Mouse (Mus musculus) midbrain, embryonic 10.5 days (tissue): ENCODE measurements around the gene Tnk1. TPM values are rescaled to one million over a fixed set of nuclear protein-coding genes. Genes with fewer than 3 reads are reported as not detected.
A peak's percentile ranks its signal among the peaks of the same experiment; 100 is the strongest.

ENCODE experiments used
- DNase-seq: peaks from one replicate; pipeline ENCODE4 v3.0.0-alpha.2; 2017; ENCODE audit warnings: low spot score
- H3K27ac ChIP-seq: fragments of 300-500 bp; sonication (generic); replicated peaks from 2 replicates; pipeline ENCODE4 v1.5.1; 2016; ENCODE audit warnings: mild to moderate bottlenecking
- H3K27me3 ChIP-seq: fragments of 300-500 bp; sonication (generic); 2 replicates; pipeline ENCODE4 v1.6.1; 2016; ENCODE audit warnings: low read depth, mild to moderate bottlenecking; ENCODE audit not compliant: poor library complexity, severe bottlenecking
- H3K36me3 ChIP-seq: fragments of 300-500 bp; sonication (generic); 2 replicates; pipeline ENCODE4 v1.6.1; 2016; ENCODE audit warnings: mild to moderate bottlenecking, moderate library complexity
- H3K4me1 ChIP-seq: fragments of 300-500 bp; sonication (generic); 2 replicates; pipeline ENCODE4 v1.6.1; 2016
- H3K4me3 ChIP-seq: fragments of 300-500 bp; sonication (generic); 2 replicates; pipeline ENCODE4 v1.5.1; 2016; ENCODE audit warnings: mild to moderate bottlenecking, moderate library complexity
- H3K9me3 ChIP-seq: fragments of 300-500 bp; sonication (generic); replicated peaks from 2 replicates; pipeline ENCODE4 v1.6.1; 2016; ENCODE audit warnings: mild to moderate bottlenecking
- WGBS: fragments of 180-500 bp; shearing (Covaris S2); methylation state at CpG from one replicate; pipeline ENCODE4 v1.1.7; 2016; 5-methylcytosine and 5-hydroxymethylcytosine counted together
- polyA plus RNA-seq: library from polyadenylated mRNA; unstranded; fragments of >200 nt; fragmentation: Nextera tagmentation; extraction: Ambion mirVana; gene quantifications from 2 replicates; pipeline ENCODE4 v1.2.1, GENCODE M21; 2016

The Tnk1 gene
- polyA plus RNA-seq, 1 experiment from 2014 or later, result 0.44 TPM

GRCm38 (mm10) chr11:69848021-69848420, 10.5 kb downstream of the Tnk1 start:
- Histone ChIP-seq H3K27ac (peak overlapping the region; percentile 98), H3K27me3 (no peaks in the 10 kb centered on the region), H3K4me3 (peak overlapping the region; percentile 79), H3K9me3 (no peaks in the 10 kb centered on the region), H3K36me3 (peaks cover 50% of the 10 kb centered on the region), H3K4me1 (peaks cover 44% of the 10 kb centered on the region)
- 92% methylated on average over 6 of the region's 6 CpGs for WGBS
- DNase-seq, result no peak

GRCm38 (mm10) chr11:69846738-69847688, 11.5 kb downstream of the Tnk1 start:
- H3K9me3 ChIP-seq, result no peaks in the 10 kb centered on the region
- peaks cover 45% of the 10 kb centered on the region for H3K36me3 ChIP-seq
- no peak for DNase-seq
- H3K27ac ChIP-seq, result peak overlapping the region; percentile 98
- H3K4me1 ChIP-seq, result peaks cover 42% of the 10 kb centered on the region
- 13% methylated on average over 37 of the region's 37 CpGs for WGBS
- peak overlapping the region; percentile 79 for H3K4me3 ChIP-seq
- H3K27me3 ChIP-seq, result no peaks in the 10 kb centered on the region

GRCm38 (mm10) chr11:69846198-69846680, 12.3 kb downstream of the Tnk1 start, which contains the start of gene Plscr3:
Plscr3 (plus strand) TSS chr11:69846376.
- Histone ChIP-seq H3K4me1 (peaks cover 39% of the 10 kb centered on the region), H3K36me3 (peaks cover 37% of the 10 kb centered on the region), H3K9me3 (no peaks in the 10 kb centered on the region), H3K27me3 (no peaks in the 10 kb centered on the region), H3K27ac (peak within 1 kb of the TSS; percentile 98), H3K4me3 (peak within 1 kb of the TSS; percentile 79)
- WGBS, result under 1% methylated on average over 37 of the region's 38 CpGs
- DNase-seq, result peak; percentile 96

- peak overlapping the region; percentile 93 for H3K27ac ChIP-seq
- H3K4me3 ChIP-seq, result peak overlapping the region; percentile 86
- peaks cover 57% of the 10 kb centered on the region for H3K4me1 ChIP-seq
- H3K36me3 ChIP-seq, result peaks cover 3% of the 10 kb centered on the region
- 5% methylated on average over 7 of the region's 7 CpGs for WGBS
- no peak for DNase-seq
- H3K27me3 ChIP-seq, result peaks cover 29% of the 10 kb centered on the region
- no peaks in the 10 kb centered on the region for H3K9me3 ChIP-seq
Observed at GRCm38 (mm10) chr11:69838714-69839104, 19.8 kb downstream of the Tnk1 start.

GRCm38 (mm10) chr11:69837952-69838713, 20.4 kb downstream of the Tnk1 start, which contains the start of gene Tmem256:
Tmem256 (plus strand) TSS chr11:69838514.
- WGBS, result under 1% methylated on average over 34 of the region's 34 CpGs
- Histone ChIP-seq H3K36me3 (peaks cover 9% of the 10 kb centered on the region), H3K27ac (peak within 1 kb of the TSS; percentile 93), H3K9me3 (no peaks in the 10 kb centered on the region), H3K27me3 (peaks cover 35% of the 10 kb centered on the region), H3K4me3 (peak within 1 kb of the TSS; percentile 86), H3K4me1 (peaks cover 60% of the 10 kb centered on the region)
- peak; percentile 97 for DNase-seq

- no peaks in the 10 kb centered on the region for H3K9me3 ChIP-seq
- no peak for DNase-seq
- H3K4me1 ChIP-seq, result peaks cover 60% of the 10 kb centered on the region
Observed at GRCm38 (mm10) chr11:69837604-69837951, 21.0 kb downstream of the Tnk1 start, which contains the start of gene Nlgn2. Nlgn2 (minus strand) TSS chr11:69837784.

GRCm38 (mm10) chr11:69836703-69837576, 21.6 kb downstream of the Tnk1 start:
- H3K27me3 ChIP-seq, result peaks cover 44% of the 10 kb centered on the region
- WGBS, result 1% methylated on average over 52 of the region's 52 CpGs
- H3K9me3 ChIP-seq, result no peaks in the 10 kb centered on the region
- peak; percentile 59 for DNase-seq
- H3K27ac ChIP-seq, result peak overlapping the region; percentile 93
- H3K36me3 ChIP-seq, result peaks cover 21% of the 10 kb centered on the region
- peaks cover 65% of the 10 kb centered on the region for H3K4me1 ChIP-seq
- peak overlapping the region; percentile 86 for H3K4me3 ChIP-seq

More at GRCm38 (mm10) chr11:69837604-69837951, 21.0 kb downstream of the Tnk1 start, which contains the start of gene Nlgn2:
- Histone ChIP-seq H3K36me3 (peaks cover 14% of the 10 kb centered on the region), H3K27me3 (peaks cover 40% of the 10 kb centered on the region), H3K27ac (peak within 1 kb of the TSS; percentile 93), H3K4me3 (peak within 1 kb of the TSS; percentile 86)
- WGBS, result under 1% methylated on average over 32 of the region's 32 CpGs

GRCm38 (mm10) chr11:69835966-69836335, 22.6 kb downstream of the Tnk1 start:
- Histone ChIP-seq H3K4me1 (peaks cover 73% of the 10 kb centered on the region), H3K27ac (peak overlapping the region; percentile 93), H3K4me3 (peak overlapping the region; percentile 86), H3K9me3 (no peaks in the 10 kb centered on the region), H3K36me3 (peaks cover 30% of the 10 kb centered on the region), H3K27me3 (peaks cover 44% of the 10 kb centered on the region)
- DNase-seq, result peak; percentile 46
- WGBS, result 0% methylated on average over 4 of the region's 4 CpGs

- Histone ChIP-seq H3K4me1 (peaks cover 74% of the 10 kb centered on the region), H3K9me3 (no peaks in the 10 kb centered on the region), H3K27me3 (peaks cover 44% of the 10 kb centered on the region), H3K27ac (peak overlapping the region; percentile 93), H3K36me3 (peaks cover 34% of the 10 kb centered on the region), H3K4me3 (peak overlapping the region; percentile 86)
- WGBS, result 2% methylated on average over 9 of the region's 9 CpGs
- peak; percentile 83 for DNase-seq
Observed at GRCm38 (mm10) chr11:69835326-69835965, 23.1 kb downstream of the Tnk1 start.

GRCm38 (mm10) chr11:69834001-69834549, 24.5 kb downstream of the Tnk1 start:
- WGBS, result 7% methylated on average over 47 of the region's 48 CpGs
- peak; percentile 52 for DNase-seq
- H3K36me3 ChIP-seq, result peaks cover 40% of the 10 kb centered on the region
- H3K27me3 ChIP-seq, result peaks cover 44% of the 10 kb centered on the region
- H3K27ac ChIP-seq, result peak overlapping the region; percentile 93
- peaks cover 73% of the 10 kb centered on the region for H3K4me1 ChIP-seq
- H3K4me3 ChIP-seq, result peak overlapping the region; percentile 86
- H3K9me3 ChIP-seq, result no peaks in the 10 kb centered on the region

- H3K36me3 ChIP-seq, result peaks cover 45% of the 10 kb centered on the region
- peak overlapping the region; percentile 86 for H3K4me3 ChIP-seq
- 69% methylated on average over 8 of the region's 8 CpGs for WGBS
- H3K4me1 ChIP-seq, result peaks cover 72% of the 10 kb centered on the region
- H3K27me3 ChIP-seq, result peaks cover 44% of the 10 kb centered on the region
- H3K27ac ChIP-seq, result peak overlapping the region; percentile 93
- H3K9me3 ChIP-seq, result no peaks in the 10 kb centered on the region
- DNase-seq, result no peak
Observed at GRCm38 (mm10) chr11:69833554-69833953, 25.0 kb downstream of the Tnk1 start.
